17 mouse cellular contexts compared by ENCODE assay signal in genomic region chr7:64634482-64634881, GRCm38 (mm10).
DNase-seq lines count a peak whose midpoint lies in the region; ATAC-seq and TF ChIP-seq lines count a peak whose summit lies in the region.
"Had no signal": no experiment of that assay in that cellular context is flagged by ENCODE, and none has a peak within 500 bp of the region (broad histone marks: within the 10 kb centered on the region; RNA-seq: fewer than 3 reads in every experiment).

No protein-coding gene starts in this region.

- no peak overlapping the region for H3K9ac ChIP-seq in hindbrain, embryonic 11.5 days (ENCODE audit: low read depth, low read length)
- no peak overlapping the region for H3K9ac ChIP-seq in midbrain, embryonic 13.5 days (replicated peaks)
- H3K9ac ChIP-seq: lung, embryonic 15.5 days had no signal

- no peaks in the 10 kb centered on the region for H3K27me3 ChIP-seq in hindbrain, embryonic 11.5 days (ENCODE audit: control insufficient read depth, insufficient read depth, low read length)
- H3K27me3 ChIP-seq in midbrain, embryonic 13.5 days: no peaks in the 10 kb centered on the region
- no peaks in the 10 kb centered on the region for H3K27me3 ChIP-seq in heart, embryonic 10.5 days (ENCODE audit: insufficient read depth, poor library complexity, severe bottlenecking)
- H3K27me3 ChIP-seq: lung, embryonic 15.5 days had no signal

- H3K27ac ChIP-seq in cortical plate, adult 2 months (ENCODE audit: insufficient read depth, low read length): peak overlapping the region; percentile 19; the same call in 1 of the 2 replicates
- H3K27ac ChIP-seq in hindbrain, embryonic 11.5 days (ENCODE audit: low read depth, low read length): peak overlapping the region; percentile 75
- H3K27ac ChIP-seq in midbrain, embryonic 13.5 days: peak overlapping the region; percentile 73
- no peak overlapping the region for H3K27ac ChIP-seq in heart, embryonic 10.5 days
- H3K27ac ChIP-seq: lung, embryonic 15.5 days had no signal

- no peak for TF ChIP-seq CTCF in cortical plate, adult 2 months (IDR thresholded peaks at IDR 0.05; ENCODE audit: extremely low read depth, insufficient read depth, low read length)

- no peak for TF ChIP-seq POLR2A in cortical plate, adult 2 months (IDR thresholded peaks at IDR 0.05; ENCODE audit: extremely low read depth, insufficient read depth, low read length)

- peaks cover 20% of the 10 kb centered on the region for H3K4me1 ChIP-seq in cortical plate, adult 2 months (ENCODE audit: control insufficient read depth, insufficient read depth, low read length)
- H3K4me1 ChIP-seq in hindbrain, embryonic 11.5 days (replicated peaks; ENCODE audit: control insufficient read depth, insufficient read depth, low read length): peaks cover 10% of the 10 kb centered on the region
- peaks cover 51% of the 10 kb centered on the region for H3K4me1 ChIP-seq in midbrain, embryonic 13.5 days (replicated peaks)
- peaks cover 17% of the 10 kb centered on the region for H3K4me1 ChIP-seq in heart, embryonic 10.5 days
- H3K4me1 ChIP-seq: lung, embryonic 15.5 days had no signal

- no peaks in the 10 kb centered on the region for H3K9me3 ChIP-seq in hindbrain, embryonic 11.5 days (ENCODE audit: control insufficient read depth, low read length)
- no peaks in the 10 kb centered on the region for H3K9me3 ChIP-seq in midbrain, embryonic 13.5 days
- H3K9me3 ChIP-seq in heart, embryonic 10.5 days: no peaks in the 10 kb centered on the region
- H3K9me3 ChIP-seq: lung, embryonic 15.5 days had no signal

- no peak overlapping the region for H3K4me3 ChIP-seq in cortical plate, adult 2 months (ENCODE audit: insufficient read depth, low read length)
- H3K4me3 ChIP-seq in hindbrain, embryonic 11.5 days (ENCODE audit: low read depth, low read length): no peak overlapping the region
- no peak overlapping the region for H3K4me3 ChIP-seq in midbrain, embryonic 13.5 days (replicated peaks)
- no peak overlapping the region for H3K4me3 ChIP-seq in heart, embryonic 10.5 days
- H3K4me3 ChIP-seq: lung, embryonic 15.5 days; myocyte had no signal

- ATAC-seq in hindbrain, embryonic 11.5 days (ENCODE audit: low FRiP score): peak; percentile 75
- peak; percentile 55; the same call in 1 of the 2 replicates for ATAC-seq in midbrain, embryonic 13.5 days
- ATAC-seq: intestine, embryonic 16.5 days had no signal

- peak; percentile 45 for DNase-seq in cerebellum, adult 9-10 months
- no peak for DNase-seq in cerebellum, adult 11-12 months
- DNase-seq in hindbrain, embryonic 11.5 days (ENCODE audit: low spot score): peak; percentile 34
- DNase-seq in heart, embryonic 10.5 days (ENCODE audit: low spot score): no peak
- DNase-seq in thymus, postnatal 14 days: no peak
- DNase-seq in heart, adult 9 months (ENCODE audit: low spot score in 2 of 2): no peak
- DNase-seq: adrenal gland, postnatal 25 days; heart, postnatal 14 days; kidney, postnatal 10 days; layer of hippocampus, adult 9-11 months; liver; right cerebral cortex, postnatal 14 days had no signal

- H3K4me2 ChIP-seq in hindbrain, embryonic 11.5 days (replicated peaks; ENCODE audit: low read depth, low read length): no peak overlapping the region
- no peak overlapping the region for H3K4me2 ChIP-seq in midbrain, embryonic 13.5 days (replicated peaks)
- H3K4me2 ChIP-seq: lung, embryonic 15.5 days had no signal

- H3K36me3 ChIP-seq in hindbrain, embryonic 11.5 days (ENCODE audit: control insufficient read depth, insufficient read depth, low read length): no peaks in the 10 kb centered on the region
- peaks cover 15% of the 10 kb centered on the region for H3K36me3 ChIP-seq in midbrain, embryonic 13.5 days
- H3K36me3 ChIP-seq in heart, embryonic 10.5 days: no peaks in the 10 kb centered on the region
- H3K36me3 ChIP-seq: lung, embryonic 15.5 days had no signal

Comparison
In these comparisons a context has a peak if more than half of its experiments do, and no peak if none do; other contexts are left out.
1. DNase-seq: peak in cerebellum, adult 9-10 months (single experiment) and hindbrain, embryonic 11.5 days (single experiment); none in cerebellum, adult 11-12 months (single experiment), heart, embryonic 10.5 days (single experiment), thymus, postnatal 14 days (single experiment) and heart, adult 9 months (0 of 2).